Mouse (Mus musculus) testis, adult 2 months (tissue): ENCODE data around the gene Tmem231. TPM values are rescaled to one million over a fixed set of nuclear protein-coding genes. Genes with fewer than 3 reads are reported as not detected.

Experiments used
- H3K27ac ChIP-seq: fragments of 200-500 bp; 2 replicates; pipeline ENCODE4 v1.5.1; 2012; ENCODE audit warnings: low read depth, low read length; ENCODE audit not compliant: control insufficient read depth, insufficient read depth
- H3K27me3 ChIP-seq: fragments of 200-500 bp; 2 replicates; pipeline ENCODE4 v1.6.1; 2012; ENCODE audit warnings: mild to moderate bottlenecking, low read length, moderate library complexity; ENCODE audit not compliant: control insufficient read depth, insufficient read depth
- H3K36me3 ChIP-seq: fragments of 200-500 bp; 2 replicates; pipeline ENCODE4 v1.6.1; 2012; ENCODE audit warnings: mild to moderate bottlenecking, low read length; ENCODE audit not compliant: control insufficient read depth, insufficient read depth
- H3K4me1 ChIP-seq: fragments of 200-500 bp; 2 replicates; pipeline ENCODE4 v1.6.1; 2012; ENCODE audit warnings: low read length; ENCODE audit not compliant: control insufficient read depth, insufficient read depth
- H3K4me3 ChIP-seq: fragments of 200-500 bp; 2 replicates; pipeline ENCODE4 v1.5.1; 2012; ENCODE audit warnings: low read depth, mild to moderate bottlenecking, low read length, moderate library complexity, mixed read lengths; ENCODE audit not compliant: control insufficient read depth
- CTCF ChIP-seq: fragments of 200-500 bp; IDR thresholded peaks from 2 replicates; pipeline ENCODE4 v1.5.1; 2012; ENCODE audit warnings: low read depth, mild to moderate bottlenecking, inconsistent platforms, low read length, moderate library complexity; ENCODE audit not compliant: control insufficient read depth, insufficient read depth, insufficient replicate concordance
- POLR2A ChIP-seq: fragments of 200-500 bp; IDR thresholded peaks from 2 replicates; pipeline ENCODE4 v1.6.1; 2012; ENCODE audit warnings: low read depth, mild to moderate bottlenecking, inconsistent platforms, low read length, moderate library complexity; ENCODE audit not compliant: control insufficient read depth
- polyA plus RNA-seq: library from polyadenylated mRNA; depleted of rRNA; stranded (reverse); fragments of >200 nt; gene quantifications from 2 replicates; pipeline ENCODE4 v1.2.3, GENCODE M21; 2012; rRNA removed

Tmem231 gene
- polyA plus RNA-seq, 1 experiment, result 18.6 TPM

DNA sequence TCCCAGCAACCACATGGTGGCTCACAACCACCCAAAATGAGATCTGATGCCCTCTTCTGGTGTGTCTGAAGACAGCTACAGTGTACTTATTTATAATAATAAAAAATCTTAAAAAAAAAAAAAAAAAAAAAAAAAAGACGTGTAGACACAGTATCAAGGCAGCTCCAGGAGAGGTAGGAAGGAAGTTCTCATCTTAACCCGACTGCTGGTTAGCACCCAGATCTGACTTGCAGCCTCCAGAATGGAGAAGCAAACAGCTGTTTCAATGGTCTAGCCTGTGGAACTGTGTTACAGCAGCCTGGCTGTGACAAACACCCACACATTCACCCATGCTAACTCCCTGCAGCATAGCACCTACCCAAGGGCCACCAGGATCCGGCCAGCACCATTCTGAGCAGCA lies 63.3 kb downstream of the Tmem231 start:
- no peak overlapping the region for H3K27ac ChIP-seq
- H3K36me3 ChIP-seq, result no peaks in the 10 kb centered on the region; the same call in 1 of the 2 replicates
- peaks cover 2% of the 10 kb centered on the region; the same call in 1 of the 2 replicates for H3K4me1 ChIP-seq
- TF ChIP-seq POLR2A (no peak), CTCF (no peak)
- no peaks in the 10 kb centered on the region for H3K27me3 ChIP-seq
- no peak overlapping the region for H3K4me3 ChIP-seq

DNA sequence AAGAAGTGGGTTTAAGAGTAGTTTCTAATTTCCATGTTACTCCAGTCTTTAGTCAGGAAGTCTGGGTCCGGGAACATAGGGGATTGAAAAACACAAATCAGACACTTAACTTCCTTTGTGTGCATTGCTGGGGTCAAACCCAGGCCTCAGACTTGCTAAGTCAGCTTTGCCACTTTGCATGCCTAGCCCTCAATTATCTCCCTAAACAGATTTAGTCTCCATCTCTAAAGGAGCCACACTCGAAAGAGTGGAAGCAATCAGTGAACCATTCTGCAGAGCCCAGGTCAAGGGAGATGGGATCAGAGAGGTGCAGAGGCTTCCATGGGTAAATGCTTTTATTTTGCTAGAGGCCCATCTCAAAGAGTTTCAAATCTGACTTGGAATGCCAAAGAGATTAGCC lies 65.0 kb downstream of the Tmem231 start:
- no peak for TF ChIP-seq CTCF
- Histone ChIP-seq H3K27me3 (no peaks in the 10 kb centered on the region), H3K4me1 (peaks cover 2% of the 10 kb centered on the region; the same call in 1 of the 2 replicates), H3K36me3 (peaks cover 2% of the 10 kb centered on the region), H3K4me3 (no peak overlapping the region), H3K27ac (no peak overlapping the region)

DNA sequence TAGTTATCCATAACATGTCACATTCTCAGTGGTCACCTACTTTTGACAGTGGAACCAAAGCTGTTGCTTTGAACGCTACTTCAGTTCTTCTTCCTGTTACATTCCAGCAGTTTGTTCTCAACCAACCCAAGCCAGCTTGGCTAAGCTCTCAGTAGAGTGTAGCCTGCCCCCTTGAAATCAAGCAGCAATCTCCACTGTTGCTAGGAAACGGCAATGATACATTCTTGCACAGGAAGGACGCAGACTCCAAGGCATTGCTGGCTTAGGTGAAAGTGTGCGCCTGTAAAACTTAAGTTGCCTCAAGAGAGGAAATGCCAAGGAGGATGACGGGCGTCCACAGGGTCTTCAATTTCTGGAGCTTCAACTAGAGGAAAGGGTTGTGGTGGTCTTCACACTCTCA lies 67.8 kb downstream of the Tmem231 start:
- H3K27ac ChIP-seq, result no peak overlapping the region
- H3K4me1 ChIP-seq, result no peaks in the 10 kb centered on the region
- H3K4me3 ChIP-seq, result peak overlapping the region; percentile 45; the same call in 1 of the 2 replicates
- TF ChIP-seq POLR2A, result no peak
- no peak for TF ChIP-seq CTCF
- peaks cover 2% of the 10 kb centered on the region for H3K36me3 ChIP-seq
- no peaks in the 10 kb centered on the region for H3K27me3 ChIP-seq

DNA sequence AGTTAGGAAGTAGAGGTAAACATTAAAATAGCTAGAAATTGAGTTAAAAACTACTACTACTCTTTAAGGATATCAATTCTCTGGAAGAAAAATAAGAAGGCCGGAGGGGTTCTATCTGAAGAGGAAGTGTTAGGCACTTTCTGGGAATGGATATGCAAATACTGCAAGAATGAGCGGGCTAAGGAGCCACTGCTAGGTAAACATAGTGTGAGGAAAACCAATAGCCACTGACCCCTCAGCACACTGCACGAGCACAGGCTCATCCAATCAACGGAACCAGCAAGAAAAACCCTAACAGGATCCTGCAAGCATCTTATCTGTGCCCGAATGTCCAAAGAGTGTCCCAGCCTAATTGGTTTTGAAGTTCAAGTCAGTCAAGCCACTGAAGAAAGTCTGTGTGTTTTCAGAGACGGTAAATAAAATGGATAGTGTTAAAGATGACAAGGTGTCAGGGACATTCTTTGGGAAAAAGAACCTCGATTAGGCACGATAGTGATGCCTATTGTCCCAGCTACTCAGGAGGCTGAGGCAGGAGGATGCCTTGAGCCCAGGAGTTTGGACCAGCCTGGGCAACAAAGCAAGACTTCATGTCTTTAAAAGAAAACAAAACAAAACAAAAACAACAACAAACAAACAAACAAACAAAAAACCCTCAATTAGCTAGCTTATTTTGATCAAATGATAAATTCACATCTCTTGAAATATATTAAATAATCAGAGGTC lies 68.4 kb downstream of the Tmem231 start:
- Histone ChIP-seq H3K4me1 (no peaks in the 10 kb centered on the region), H3K27ac (no peak overlapping the region), H3K27me3 (no peaks in the 10 kb centered on the region), H3K36me3 (peaks cover 2% of the 10 kb centered on the region), H3K4me3 (peak overlapping the region; percentile 65)
- TF ChIP-seq POLR2A (no peak), CTCF (no peak)

DNA sequence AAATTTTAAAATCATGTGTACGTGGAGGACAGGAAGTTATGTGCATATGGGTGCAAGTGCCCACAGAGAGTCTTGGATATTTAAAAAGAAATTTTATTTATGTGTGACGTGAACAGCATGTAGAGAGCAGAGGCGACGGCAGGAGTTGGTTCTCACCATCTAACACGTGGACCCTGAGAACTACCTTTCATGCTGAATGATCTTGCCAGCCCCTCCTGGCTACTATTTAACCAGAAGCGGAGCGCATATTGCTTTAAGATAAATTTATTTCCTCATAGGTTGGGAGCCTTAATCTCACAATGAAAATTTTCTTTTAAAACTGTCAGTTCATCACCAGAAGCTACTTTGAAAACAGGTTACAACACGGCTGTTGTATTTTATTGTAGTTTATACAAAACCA lies 69.0 kb downstream of the Tmem231 start:
- TF ChIP-seq CTCF (no peak), POLR2A (no peak)
- no peak overlapping the region for H3K4me3 ChIP-seq

DNA sequence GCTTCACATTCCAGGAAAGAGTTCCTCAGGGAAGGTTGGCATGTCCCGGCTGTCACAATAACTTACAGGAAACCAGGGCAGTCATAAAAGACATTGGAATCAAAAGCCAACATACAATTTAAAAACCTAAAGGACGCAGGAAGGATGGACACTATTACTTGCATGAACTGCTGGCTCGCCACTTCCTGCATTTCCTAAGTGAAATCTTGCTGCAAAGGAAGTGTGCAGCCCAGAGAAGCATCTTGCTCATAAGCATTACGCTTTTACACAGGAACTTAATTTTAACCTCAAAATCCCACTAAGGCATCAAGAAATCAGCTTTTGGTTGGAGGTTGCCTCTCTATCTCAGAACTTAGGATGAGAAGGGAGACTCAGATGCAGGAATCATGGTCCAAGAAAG lies 70.4 kb downstream of the Tmem231 start:
- Histone ChIP-seq H3K4me3 (no peak overlapping the region), H3K4me1 (no peaks in the 10 kb centered on the region), H3K27ac (no peak overlapping the region), H3K27me3 (no peaks in the 10 kb centered on the region), H3K36me3 (peaks cover 2% of the 10 kb centered on the region)
- TF ChIP-seq POLR2A (no peak), CTCF (no peak)

More for the DNA sequence above, 69.0 kb downstream of the Tmem231 start:
- no peak overlapping the region for H3K27ac ChIP-seq
- peaks cover 2% of the 10 kb centered on the region for H3K36me3 ChIP-seq
- no peaks in the 10 kb centered on the region for H3K4me1 ChIP-seq
- no peaks in the 10 kb centered on the region for H3K27me3 ChIP-seq

Other genes with a start within 250 kb of the Tmem231 start
- gene Ctrb1, start 242.9 kb downstream of the Tmem231 start, polyA plus RNA-seq, result 1.4 and 3.1 TPM in 2 replicates
- gene Bcar1, start 190.1 kb downstream of the Tmem231 start, polyA plus RNA-seq, result 29.5 and 30.9 TPM in 2 replicates
- 9.7 and 12.5 TPM in 2 replicates for gene Cfdp1, start 79.6 kb downstream of the Tmem231 start, polyA plus RNA-seq
- gene Tmem170, start 57.1 kb downstream of the Tmem231 start, polyA plus RNA-seq, result 7.0 and 9.1 TPM in 2 replicates
- gene Chst5, start 23.4 kb downstream of the Tmem231 start, polyA plus RNA-seq, result 0.60 and 0.69 TPM in 2 replicates
- 18.7 and 24.3 TPM in 2 replicates for gene Gabarapl2, start 6.8 kb upstream of the Tmem231 start, polyA plus RNA-seq
- 4.5 and 5.3 TPM in 2 replicates for gene Adat1, start 58.4 kb upstream of the Tmem231 start, polyA plus RNA-seq
- 59.9 and 60.4 TPM in 2 replicates for gene Kars, start 77.4 kb upstream of the Tmem231 start, polyA plus RNA-seq
- 2.9 and 3.8 TPM in 2 replicates for gene Terf2ip, start 77.5 kb upstream of the Tmem231 start, polyA plus RNA-seq
- gene Gm6793, start 81.2 kb upstream of the Tmem231 start, polyA plus RNA-seq, result 0.06 TPM in 1 of 2 replicates, not detected in the other